Mouse (Mus musculus) testis, adult 2 months (tissue): ENCODE measurements around the gene Tcerg1l. TPM values are rescaled to one million over a fixed set of nuclear protein-coding genes. Genes with fewer than 3 reads are reported as not detected.

Source experiments
- H3K27ac ChIP-seq: fragments of 200-500 bp; 2 replicates; pipeline ENCODE4 v1.5.1; 2012; ENCODE audit warnings: low read depth, low read length; ENCODE audit not compliant: control insufficient read depth, insufficient read depth
- H3K27me3 ChIP-seq: fragments of 200-500 bp; 2 replicates; pipeline ENCODE4 v1.6.1; 2012; ENCODE audit warnings: mild to moderate bottlenecking, low read length, moderate library complexity; ENCODE audit not compliant: control insufficient read depth, insufficient read depth
- H3K36me3 ChIP-seq: fragments of 200-500 bp; 2 replicates; pipeline ENCODE4 v1.6.1; 2012; ENCODE audit warnings: mild to moderate bottlenecking, low read length; ENCODE audit not compliant: control insufficient read depth, insufficient read depth
- H3K4me1 ChIP-seq: fragments of 200-500 bp; 2 replicates; pipeline ENCODE4 v1.6.1; 2012; ENCODE audit warnings: low read length; ENCODE audit not compliant: control insufficient read depth, insufficient read depth
- H3K4me3 ChIP-seq: fragments of 200-500 bp; 2 replicates; pipeline ENCODE4 v1.5.1; 2012; ENCODE audit warnings: low read depth, mild to moderate bottlenecking, low read length, moderate library complexity, mixed read lengths; ENCODE audit not compliant: control insufficient read depth
- CTCF ChIP-seq: fragments of 200-500 bp; IDR thresholded peaks from 2 replicates; pipeline ENCODE4 v1.5.1; 2012; ENCODE audit warnings: low read depth, mild to moderate bottlenecking, inconsistent platforms, low read length, moderate library complexity; ENCODE audit not compliant: control insufficient read depth, insufficient read depth, insufficient replicate concordance
- POLR2A ChIP-seq: fragments of 200-500 bp; IDR thresholded peaks from 2 replicates; pipeline ENCODE4 v1.6.1; 2012; ENCODE audit warnings: low read depth, mild to moderate bottlenecking, inconsistent platforms, low read length, moderate library complexity; ENCODE audit not compliant: control insufficient read depth
- polyA plus RNA-seq: library from polyadenylated mRNA; depleted of rRNA; stranded (reverse); fragments of >200 nt; gene quantifications from 2 replicates; pipeline ENCODE4 v1.2.3, GENCODE M21; 2012

Gene Tcerg1l
- polyA plus RNA-seq, 1 experiment = 1.2 TPM

DNA sequence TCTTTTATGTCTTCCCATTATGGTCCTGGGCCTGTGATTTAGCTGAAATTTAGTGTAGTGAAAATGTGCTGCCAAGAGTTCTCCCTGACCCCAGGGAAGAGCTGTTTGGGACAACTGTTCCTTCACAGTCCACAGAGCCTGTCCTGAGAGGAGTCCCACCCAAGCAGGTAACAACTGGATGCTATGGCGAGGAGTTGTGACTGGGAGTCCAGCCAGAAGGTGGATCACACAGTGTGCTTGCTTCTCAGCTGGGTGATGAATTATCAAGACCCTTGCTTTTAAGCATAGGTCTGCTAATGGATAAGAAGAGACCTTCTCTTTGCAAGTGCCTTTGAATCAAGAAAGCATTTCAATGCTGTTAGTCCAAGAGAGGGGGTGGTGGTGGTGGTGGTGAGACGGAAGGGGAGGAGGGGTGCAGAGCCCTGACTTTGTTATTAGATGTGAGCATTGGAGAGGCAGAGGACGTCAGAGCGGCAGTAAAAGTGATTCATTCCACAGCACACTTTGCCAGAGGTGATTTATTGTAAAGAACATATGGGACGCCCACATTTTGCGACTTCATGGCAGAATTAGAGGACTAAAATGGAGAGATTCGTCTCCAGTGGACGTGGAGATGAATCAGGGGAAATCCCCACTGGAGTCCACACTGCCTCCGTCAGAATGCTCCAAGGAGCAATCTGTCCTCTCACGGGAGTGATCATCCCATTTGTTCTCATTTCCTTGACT lies 198.0 kb downstream of the Tcerg1l start:
- no peaks in the 10 kb centered on the region for H3K4me1 ChIP-seq
- H3K27me3 ChIP-seq = no peaks in the 10 kb centered on the region
- no peak overlapping the region for H3K4me3 ChIP-seq
- TF ChIP-seq POLR2A (no peak), CTCF (no peak)
- no peaks in the 10 kb centered on the region for H3K36me3 ChIP-seq
- H3K27ac ChIP-seq = no peak overlapping the region

DNA sequence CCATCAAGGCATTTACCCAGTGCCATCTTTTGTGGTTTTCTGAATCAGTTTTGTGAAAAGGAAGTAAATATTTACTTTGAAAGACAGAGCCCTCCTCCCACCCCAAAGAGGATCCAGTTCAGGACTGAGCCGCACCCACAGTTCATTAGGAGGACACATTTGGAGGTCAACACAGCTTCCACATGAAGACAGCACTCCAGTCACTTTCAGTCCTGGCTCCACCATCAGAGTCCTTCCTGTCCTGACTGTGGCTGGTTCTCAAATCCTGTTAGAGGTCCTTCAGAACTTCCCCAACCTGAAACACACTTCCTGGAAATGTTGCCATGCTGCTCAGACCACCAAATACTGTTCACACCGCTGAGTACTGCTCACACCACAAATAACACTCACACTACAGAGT lies 201.4 kb downstream of the Tcerg1l start:
- Histone ChIP-seq H3K4me1 (no peaks in the 10 kb centered on the region), H3K27ac (no peak overlapping the region), H3K36me3 (no peaks in the 10 kb centered on the region), H3K4me3 (no peak overlapping the region), H3K27me3 (no peaks in the 10 kb centered on the region)
- no peak for TF ChIP-seq CTCF
- TF ChIP-seq POLR2A = no peak

DNA sequence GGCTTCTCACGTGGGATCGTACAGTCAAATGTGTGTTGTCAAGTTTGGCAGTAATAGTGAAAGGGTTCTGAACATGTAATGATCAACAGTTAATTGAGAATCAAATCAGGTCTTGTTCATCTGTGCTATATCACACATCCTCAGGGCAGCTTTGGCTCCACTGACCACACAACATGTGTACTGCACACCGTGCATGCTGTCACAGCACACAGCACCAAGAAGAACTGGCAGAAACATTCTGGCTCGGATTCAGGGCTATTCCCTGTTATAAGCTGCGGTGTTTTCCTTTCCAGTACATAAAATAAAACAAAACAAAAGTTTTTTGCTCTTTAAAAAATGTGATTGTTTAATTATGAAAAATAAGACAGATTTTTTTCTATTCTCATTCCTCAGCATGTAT lies 213.3 kb downstream of the Tcerg1l start:
- Histone ChIP-seq H3K4me3 (no peak overlapping the region), H3K27me3 (no peaks in the 10 kb centered on the region), H3K4me1 (no peaks in the 10 kb centered on the region), H3K36me3 (no peaks in the 10 kb centered on the region), H3K27ac (no peak overlapping the region)
- TF ChIP-seq POLR2A (no peak), CTCF (no peak)

GRCm38 (mm10) chr7:138182216-138182615 lies 215.3 kb downstream of the Tcerg1l start:
- Histone ChIP-seq H3K4me3 (no peak overlapping the region), H3K27me3 (no peaks in the 10 kb centered on the region), H3K36me3 (no peaks in the 10 kb centered on the region), H3K27ac (no peak overlapping the region), H3K4me1 (no peaks in the 10 kb centered on the region)
- TF ChIP-seq POLR2A (no peak), CTCF (no peak)

DNA sequence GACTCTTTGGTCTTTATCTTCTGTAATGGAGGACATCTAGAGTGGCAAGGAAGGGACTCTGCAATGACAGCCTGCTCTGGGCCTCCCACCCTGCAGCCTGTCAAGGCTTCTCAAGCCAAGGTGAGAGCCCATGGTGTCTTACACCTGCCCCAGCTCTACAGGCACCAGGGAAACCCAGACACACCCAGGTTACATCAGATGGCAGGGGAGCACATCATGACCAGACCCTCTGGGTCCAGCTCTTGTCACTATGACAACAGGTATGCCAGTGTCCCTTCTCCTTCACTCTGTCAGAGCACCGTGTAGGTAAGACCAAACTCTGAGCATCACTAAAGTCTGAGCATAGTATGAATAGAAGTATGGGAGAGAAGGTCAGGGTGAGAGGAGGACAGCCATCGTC lies 218.9 kb downstream of the Tcerg1l start:
- Histone ChIP-seq H3K27me3 (no peaks in the 10 kb centered on the region), H3K4me3 (no peak overlapping the region), H3K27ac (no peak overlapping the region), H3K36me3 (no peaks in the 10 kb centered on the region), H3K4me1 (no peaks in the 10 kb centered on the region)
- TF ChIP-seq CTCF (no peak), POLR2A (no peak)

DNA sequence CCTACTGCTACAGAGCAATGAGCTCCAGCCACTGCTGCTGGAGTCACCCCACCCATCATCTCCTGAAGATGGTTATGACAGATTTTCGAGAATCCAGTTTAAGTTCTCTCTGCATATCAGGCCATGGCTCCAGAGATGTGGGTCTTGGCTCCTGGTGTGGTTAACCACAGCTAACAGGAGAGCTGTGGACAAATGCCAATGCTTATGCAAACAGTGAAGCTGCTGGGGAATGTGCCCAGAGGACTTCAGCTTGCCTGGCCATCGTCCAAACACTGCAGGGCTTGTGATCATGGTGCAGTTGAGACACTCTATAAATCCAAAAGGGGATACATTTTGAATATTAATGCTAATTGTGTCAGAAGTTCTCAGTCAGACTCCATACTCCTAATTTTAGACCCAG lies 221.5 kb downstream of the Tcerg1l start:
- Histone ChIP-seq H3K4me3 (no peak overlapping the region), H3K27me3 (no peaks in the 10 kb centered on the region), H3K36me3 (no peaks in the 10 kb centered on the region), H3K4me1 (no peaks in the 10 kb centered on the region), H3K27ac (no peak overlapping the region)
- no peak for TF ChIP-seq POLR2A
- no peak for TF ChIP-seq CTCF

- no peak overlapping the region for H3K4me3 ChIP-seq
- no peaks in the 10 kb centered on the region for H3K4me1 ChIP-seq
- no peaks in the 10 kb centered on the region for H3K27me3 ChIP-seq
- no peak overlapping the region for H3K27ac ChIP-seq
- TF ChIP-seq POLR2A = no peak
- no peak for TF ChIP-seq CTCF
- no peaks in the 10 kb centered on the region for H3K36me3 ChIP-seq
These were observed 227.1 kb downstream of the Tcerg1l start for GRCm38 (mm10) chr7:138170389-138170788.
